Mouse (Mus musculus): ENCODE results near the gene Olfr576. TPM values are rescaled to one million over a fixed set of nuclear protein-coding genes. Genes with fewer than 3 reads are reported as not detected.

Olfr576 gene
- total RNA-seq (2021): not detected

DNA sequence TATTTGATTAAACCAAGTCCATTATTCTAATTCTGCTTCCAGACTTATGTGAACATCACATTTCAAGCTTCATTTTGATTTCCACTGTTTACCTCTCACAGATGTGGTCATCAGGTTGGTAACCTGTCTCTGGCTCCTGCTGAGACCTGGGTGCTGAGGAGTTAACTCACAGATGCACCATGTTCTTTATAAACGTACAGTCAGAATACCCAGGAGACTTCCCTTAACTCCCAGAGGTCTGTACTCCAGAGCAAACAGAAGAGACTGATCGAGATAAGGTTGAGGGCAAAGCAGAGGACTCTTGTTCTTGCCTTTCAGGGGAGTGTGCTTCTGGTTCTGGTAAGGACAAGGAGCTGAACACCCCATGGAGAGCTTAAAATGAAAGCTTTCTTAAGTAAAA lies at the start of gene Olfr576:
Gene Olfr576 (plus strand): TSS at position 301 of the 400 bp plus-strand sequence.
- intact Hi-C loops (cut with DNase I): no loop called here
- no peak for DNase-seq (ENCODE audit: low spot score in 2 of 2)

DNA sequence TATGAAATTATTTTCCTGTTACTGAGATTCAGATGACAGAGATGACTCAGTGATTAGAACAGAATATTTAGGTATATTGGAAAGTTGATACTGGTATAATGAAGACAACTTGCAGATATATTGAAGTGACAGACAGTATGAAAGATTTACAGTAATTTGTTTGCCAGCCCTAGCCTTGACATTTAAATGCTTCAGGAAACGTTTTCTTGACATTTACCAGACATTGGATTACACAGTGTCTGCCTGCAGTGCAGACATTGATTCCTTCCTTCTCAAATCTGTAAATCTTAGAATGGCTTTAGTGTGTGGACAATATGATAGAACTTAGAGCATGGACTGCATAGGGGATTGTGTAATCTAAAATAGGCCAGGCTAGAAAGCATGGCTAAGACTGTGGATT lies 47.2 kb upstream of the Olfr576 start:
- intact Hi-C loops (cut with DNase I): no loop called here
- DNase-seq (ENCODE audit: low spot score in 2 of 2): no peak

DNA sequence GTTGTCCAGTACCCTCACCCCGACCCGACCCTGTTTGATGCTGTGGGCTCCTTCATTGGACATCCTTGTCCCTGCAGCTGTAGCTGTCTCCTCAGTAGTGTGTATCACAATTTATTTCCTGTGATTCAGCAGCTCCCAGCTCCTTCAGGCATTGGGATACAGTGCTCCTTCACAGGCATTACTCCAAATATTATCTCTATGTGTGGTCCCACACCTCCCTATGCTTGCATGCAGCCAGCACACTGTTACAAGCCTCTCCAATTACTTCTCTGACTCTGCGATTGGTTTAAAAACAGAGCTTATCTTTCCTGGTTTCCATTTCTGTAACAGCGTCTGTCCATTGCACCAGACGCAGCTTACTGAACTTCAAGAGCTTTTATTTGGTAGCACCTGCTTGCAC lies 46.1 kb upstream of the Olfr576 start:
- intact Hi-C loops (cut with DNase I): loop anchor here (2.0 kb wide), 1 partner anchor 222 kb away; the partner anchor contains the start of gene Olfr557

DNA sequence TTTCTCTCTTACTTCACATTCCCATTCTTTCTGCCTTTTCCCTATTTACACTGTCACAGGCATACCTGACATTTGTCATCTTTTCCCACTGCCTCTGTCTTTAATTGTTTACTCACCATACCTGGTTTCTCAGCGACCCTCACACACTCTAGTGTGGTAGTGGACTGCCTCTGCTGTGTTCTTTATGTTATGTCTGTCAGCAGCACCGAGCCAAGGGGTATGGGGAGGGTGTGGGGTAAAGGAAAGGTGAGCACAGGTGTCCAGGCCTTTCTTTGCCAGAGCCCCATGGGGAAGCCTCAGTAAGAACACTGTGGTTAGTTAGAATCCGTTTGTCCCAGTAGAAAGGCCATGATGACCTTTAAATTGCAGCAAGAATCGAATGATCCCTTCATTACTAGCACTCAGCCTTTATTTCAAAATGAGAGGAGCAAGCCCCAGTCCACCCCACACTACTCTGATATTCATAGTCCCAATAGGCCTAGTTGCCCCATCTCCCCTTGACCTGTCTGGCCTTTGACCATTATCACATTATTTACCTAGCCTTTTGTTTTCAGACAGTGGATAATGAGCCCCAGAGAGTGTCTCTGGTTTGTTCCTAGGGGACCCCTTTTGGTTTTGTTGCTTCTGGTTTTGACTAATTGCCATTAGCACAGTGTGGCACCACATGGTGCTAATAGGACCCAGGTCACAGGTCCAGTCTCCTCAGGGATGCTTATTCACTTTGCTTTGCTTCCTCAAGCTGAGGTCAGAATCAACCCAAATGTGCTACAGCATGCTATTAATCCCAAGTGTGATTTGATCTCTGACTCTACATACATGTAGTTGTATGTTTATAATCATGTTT lies 45.2 kb upstream of the Olfr576 start, which contains the start of gene Olfr571:
Gene Olfr571 (minus strand): TSS at position 505 of the 844 bp plus-strand sequence.
- intact Hi-C loops (cut with DNase I): loop anchor here (2.0 kb wide), 1 partner anchor 222 kb away; the partner anchor contains the start of gene Olfr557
- no peak for DNase-seq (ENCODE audit: low spot score in 2 of 2)

More for the DNA sequence above, 46.1 kb upstream of the Olfr576 start:
- DNase-seq (ENCODE audit: low spot score in 2 of 2): no peak

DNA sequence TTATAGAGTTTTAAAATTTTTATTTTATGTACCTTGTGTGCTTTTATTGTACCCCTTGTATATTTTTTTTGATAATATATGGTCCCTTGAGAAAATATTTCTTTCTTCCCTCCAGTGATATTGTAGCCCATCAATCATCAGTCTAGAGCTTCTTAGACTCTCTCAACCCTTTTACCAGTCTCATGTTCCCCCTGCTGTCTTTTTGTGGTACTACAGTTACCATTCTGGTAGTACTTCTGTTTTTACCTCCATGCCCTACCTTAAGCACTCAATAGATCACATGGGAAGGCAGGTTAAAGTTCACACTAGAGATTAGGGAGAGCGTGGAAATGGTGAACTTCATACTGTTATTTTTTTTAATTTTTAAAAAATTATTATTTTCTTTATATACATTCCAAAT lies 42.8 kb upstream of the Olfr576 start:
- intact Hi-C loops (cut with DNase I): loop anchor here (2.0 kb wide), 1 partner anchor 407 kb away; no protein-coding TSS in a partner anchor
- peak in 1 of 2 experiments; percentile 38 for DNase-seq (ENCODE audit: low spot score in 2 of 2)

DNA sequence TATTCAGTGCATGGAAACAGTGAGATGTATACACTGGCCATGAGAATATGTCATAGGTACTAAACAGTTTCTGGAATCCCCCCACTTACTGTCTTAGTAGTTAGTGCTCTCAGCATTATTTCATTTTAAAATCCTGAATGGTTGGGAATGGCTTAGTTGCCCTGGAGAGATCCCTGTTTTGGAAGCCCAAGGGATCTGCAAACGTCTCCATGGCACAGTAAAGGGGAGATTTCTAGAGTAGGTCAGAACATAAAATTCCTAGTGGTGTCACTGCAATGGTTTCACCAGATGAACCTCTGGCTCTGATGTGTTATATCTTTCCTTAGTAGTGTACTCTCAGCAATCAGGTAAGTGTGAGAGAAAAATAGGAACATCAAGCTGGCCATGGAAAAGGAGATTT lies 38.4 kb upstream of the Olfr576 start, which contains the start of gene Olfr572:
Gene Olfr572 (plus strand): TSS at position 301 of the 400 bp plus-strand sequence.
- intact Hi-C loops (cut with DNase I): no loop called here

DNA sequence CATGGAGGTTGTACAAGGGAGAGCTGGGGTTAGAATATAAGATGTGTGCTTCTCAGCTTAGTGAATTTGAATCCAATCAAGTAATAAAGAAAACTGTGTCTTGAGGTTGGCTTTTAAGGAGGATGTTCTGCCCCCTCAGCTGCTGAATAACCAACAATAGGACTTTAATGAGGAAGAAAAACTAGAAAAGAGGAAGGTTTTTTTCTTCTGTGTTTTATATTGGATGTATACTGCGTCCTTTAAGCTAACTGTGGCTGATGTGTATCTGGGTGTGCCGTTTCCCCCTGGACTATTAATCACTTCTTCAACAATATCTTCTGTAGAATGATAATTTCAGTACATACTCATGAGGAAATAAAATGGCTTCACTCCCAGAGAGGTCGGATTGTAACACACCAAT lies 35.4 kb upstream of the Olfr576 start:
- no peak for DNase-seq (ENCODE audit: low spot score in 2 of 2)
- intact Hi-C loops (cut with DNase I): no loop called here

More for the DNA sequence above, 38.4 kb upstream of the Olfr576 start, which contains the start of gene Olfr572:
- no peak for DNase-seq (ENCODE audit: low spot score in 2 of 2)

DNA sequence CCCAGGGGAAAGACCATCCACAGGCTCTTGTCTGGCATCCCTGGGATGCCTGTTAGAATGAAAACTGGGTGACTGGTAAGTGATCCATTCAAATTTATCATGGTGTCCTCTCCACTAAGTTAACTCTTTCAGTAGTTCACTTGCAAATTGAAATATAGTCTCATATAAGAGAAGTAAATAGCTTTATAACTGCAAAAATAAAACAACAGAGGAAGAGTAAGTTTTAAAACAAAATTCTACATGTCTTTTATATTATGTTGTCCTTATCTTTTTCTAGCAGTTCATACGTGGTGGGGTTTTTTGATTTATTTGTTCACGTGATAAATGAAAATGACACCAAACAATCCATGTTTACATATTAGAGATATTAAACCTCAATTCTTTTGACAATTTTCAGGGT lies 20.0 kb upstream of the Olfr576 start, which contains the start of gene Olfr573-ps1:
Gene Olfr573-ps1 (minus strand): TSS at position 101 of the 400 bp plus-strand sequence.
- DNase-seq (ENCODE audit: low spot score in 2 of 2): no peak
- intact Hi-C loops (cut with DNase I): no loop called here

DNA sequence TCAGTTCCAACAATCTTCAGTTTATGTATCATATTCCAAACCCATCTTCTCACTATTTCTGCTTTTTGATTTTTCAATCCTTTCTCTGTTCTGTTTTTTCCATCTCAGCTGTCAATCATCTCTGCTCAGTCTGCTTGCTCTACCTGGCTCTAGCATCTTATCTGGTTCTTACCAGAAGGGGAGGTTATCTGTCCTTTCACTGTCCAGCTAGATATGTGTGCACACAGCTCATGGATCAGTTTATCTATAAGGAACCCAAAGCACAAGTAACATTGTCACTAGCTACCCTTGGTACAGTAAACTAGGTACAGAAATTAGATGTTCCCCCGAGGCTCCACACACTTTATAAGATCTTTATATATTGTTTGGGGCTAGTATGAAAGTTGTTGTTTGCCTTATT lies 19.0 kb upstream of the Olfr576 start:
- intact Hi-C loops (cut with DNase I): no loop called here
- no peak for DNase-seq (ENCODE audit: low spot score in 2 of 2)

DNA sequence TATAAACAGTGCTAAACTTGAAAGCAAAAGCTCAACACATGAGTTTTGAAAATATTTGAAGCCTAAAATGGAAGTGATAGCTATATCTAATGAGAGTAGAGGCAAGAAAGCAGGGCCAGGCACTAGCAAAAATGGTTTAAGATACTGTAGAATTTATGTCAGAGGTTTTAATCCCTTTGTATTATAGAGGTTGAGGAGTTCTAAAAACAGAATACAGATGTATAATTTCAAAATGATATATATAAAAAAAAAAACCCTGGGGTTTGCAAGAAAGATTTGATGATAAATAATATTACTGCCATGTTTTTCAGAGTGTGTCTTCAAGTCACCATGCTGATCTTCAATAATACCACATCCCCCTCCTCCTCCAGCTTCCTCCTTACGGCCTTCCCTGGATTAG lies 14.3 kb upstream of the Olfr576 start, which contains the start of gene Olfr574:
Gene Olfr574 (plus strand): TSS at position 301 of the 400 bp plus-strand sequence.
- intact Hi-C loops (cut with DNase I): no loop called here
- DNase-seq (ENCODE audit: low spot score in 2 of 2): no peak

DNA sequence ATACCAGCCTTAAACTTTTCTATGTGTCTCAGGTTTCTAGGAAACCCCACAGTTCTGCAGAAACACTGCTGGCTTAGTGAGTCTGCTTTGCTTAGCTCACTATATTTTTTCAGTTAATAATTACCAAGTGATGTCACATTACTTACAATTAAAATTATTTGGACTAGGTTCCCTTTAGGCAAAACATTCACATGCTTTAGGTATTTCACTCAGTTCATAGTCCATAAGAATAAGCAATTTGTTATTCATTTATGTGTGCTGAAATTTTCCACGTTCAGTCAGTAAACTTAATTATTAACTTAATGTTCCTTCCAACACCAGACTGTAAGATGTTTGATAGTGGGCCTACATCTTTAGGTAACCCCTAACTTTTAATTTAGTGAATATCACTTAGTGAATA lies 11.7 kb upstream of the Olfr576 start:
- DNase-seq (ENCODE audit: low spot score in 2 of 2): no peak
- intact Hi-C loops (cut with DNase I): no loop called here

DNA sequence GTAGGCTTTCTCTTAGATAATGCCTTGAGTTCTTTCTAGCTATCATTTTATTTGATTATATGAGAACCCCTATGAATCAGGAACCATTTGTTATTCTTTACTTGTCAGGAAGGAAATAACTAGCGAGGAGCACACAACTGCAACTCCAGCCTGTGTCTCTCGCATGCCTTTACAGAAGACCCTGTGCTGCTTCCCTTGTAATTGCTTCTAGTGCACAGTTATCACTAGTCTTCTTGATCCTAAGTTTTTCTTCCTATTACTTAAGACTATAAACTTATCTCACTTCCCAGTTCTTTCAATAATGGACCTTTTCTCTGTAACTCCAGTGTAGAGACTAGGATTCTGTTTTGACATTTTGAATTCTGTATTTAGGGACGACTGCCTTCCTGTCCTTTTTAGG lies 4.3 kb upstream of the Olfr576 start:
- intact Hi-C loops (cut with DNase I): no loop called here
- DNase-seq (ENCODE audit: low spot score in 2 of 2): no peak

DNA sequence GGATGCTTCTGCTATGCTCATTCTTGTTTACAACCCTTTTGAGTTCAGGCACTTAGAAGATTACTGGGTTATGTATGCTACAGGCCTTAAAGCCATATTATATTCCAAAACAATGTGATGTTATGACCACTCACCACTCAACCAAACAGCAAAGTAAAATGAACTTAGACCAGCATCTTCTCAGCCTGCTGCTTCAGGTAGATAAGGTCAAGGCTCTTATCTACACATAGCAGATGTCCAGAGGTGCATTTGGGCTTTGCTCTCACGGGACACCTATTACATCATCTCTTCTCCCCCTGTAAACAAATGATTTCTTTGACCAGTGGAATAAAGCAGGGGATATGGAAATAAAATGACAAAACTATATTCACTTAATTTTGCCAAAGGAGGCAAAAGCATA lies 3.9 kb upstream of the Olfr576 start, which contains the start of gene Olfr575:
Gene Olfr575 (minus strand): TSS at position 183 of the 400 bp plus-strand sequence.
- no peak for DNase-seq (ENCODE audit: low spot score in 2 of 2)
- intact Hi-C loops (cut with DNase I): no loop called here

DNA sequence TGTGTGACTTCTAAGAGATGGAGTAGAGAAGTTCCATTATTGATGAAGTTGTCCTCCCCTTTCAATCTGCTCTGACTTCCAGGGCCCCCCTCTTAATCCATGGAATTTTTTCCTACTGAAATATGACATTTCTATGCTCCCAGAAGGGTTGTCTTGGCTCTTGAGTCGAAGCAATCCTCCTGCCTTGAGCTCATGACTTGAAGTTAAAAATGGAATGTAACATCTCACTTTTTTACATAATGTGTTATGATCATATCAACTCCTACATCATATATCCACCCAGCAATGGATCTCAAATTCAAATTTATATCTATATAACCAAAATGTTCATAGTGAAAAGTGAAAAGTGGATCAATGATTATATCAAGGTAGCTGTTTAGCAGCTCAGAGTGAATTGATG lies 11.9 kb downstream of the Olfr576 start:
- DNase-seq (ENCODE audit: low spot score in 2 of 2): peak in 1 of 2 experiments; percentile 42
- intact Hi-C loops (cut with DNase I): no loop called here

DNA sequence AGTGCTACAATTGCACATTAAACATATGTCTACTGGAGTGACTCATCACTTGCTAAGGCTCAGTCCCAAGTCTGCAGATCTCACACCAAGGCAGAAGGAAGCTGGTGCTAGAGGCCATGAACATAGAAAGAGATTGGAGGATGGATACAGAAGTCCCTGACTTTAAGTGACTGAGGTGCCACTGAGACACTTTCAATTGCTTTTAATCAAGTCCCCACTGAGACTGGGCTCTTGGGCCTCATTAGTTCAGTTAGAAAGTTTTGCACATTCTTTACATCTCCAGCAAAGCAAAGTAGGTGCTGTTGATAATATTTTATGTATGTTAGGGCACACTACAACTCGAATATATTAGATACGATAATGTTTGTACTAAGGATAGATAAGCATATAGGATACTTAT lies 13.4 kb downstream of the Olfr576 start, which contains the start of gene Olfr577:
Gene Olfr577 (minus strand): TSS at position 101 of the 400 bp plus-strand sequence.
- peak in 1 of 2 experiments; percentile 12 for DNase-seq (ENCODE audit: low spot score in 2 of 2)
- intact Hi-C loops (cut with DNase I): no loop called here

DNA sequence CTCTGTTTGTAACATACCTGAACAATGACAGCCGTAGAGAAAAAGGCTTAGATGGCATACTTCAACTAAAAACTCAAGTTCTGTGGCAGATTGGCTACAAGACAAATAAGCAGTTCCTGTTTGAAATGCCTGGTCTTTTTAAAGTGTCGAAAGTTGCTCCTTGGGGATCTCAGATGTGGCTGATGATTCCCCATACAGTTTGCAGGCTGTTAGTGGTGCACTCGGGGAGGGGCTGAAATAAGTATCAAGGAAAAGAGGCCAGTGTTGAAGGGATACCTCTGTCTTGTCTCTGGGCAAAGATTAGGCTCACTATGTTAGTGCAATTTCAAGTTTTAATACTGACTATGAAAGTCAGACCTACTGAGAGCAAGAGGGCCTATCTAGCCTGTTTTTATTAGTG lies 26.8 kb downstream of the Olfr576 start, which contains the start of gene Olfr578:
Gene Olfr578 (minus strand): TSS at position 101 of the 400 bp plus-strand sequence.
- no peak for DNase-seq (ENCODE audit: low spot score in 2 of 2)
- intact Hi-C loops (cut with DNase I): no loop called here

Other genes starting within 250 kb of the Olfr576 start
- not detected for gene Olfr33, start 243.6 kb upstream of the Olfr576 start, total RNA-seq (2021)
- not detected for gene Olfr559, start 235.2 kb upstream of the Olfr576 start, total RNA-seq (2021)
- gene Olfr560, start 203.3 kb upstream of the Olfr576 start, total RNA-seq (2021): under 1 TPM in 1 of 2 experiments, not detected in 1; 0.16 TPM
- under 1 TPM; 0.57 to 0.92 TPM for gene Olfr78, start 203.2 kb upstream of the Olfr576 start, total RNA-seq (2021)
- not detected for gene Olfr561, start 191.4 kb upstream of the Olfr576 start, total RNA-seq (2021)
- not detected for gene Olfr564, start 159.2 kb upstream of the Olfr576 start, total RNA-seq (2021)
- gene Olfr566, start 103.9 kb upstream of the Olfr576 start, total RNA-seq (2021): not detected
- gene Olfr568, start 85.5 kb upstream of the Olfr576 start, total RNA-seq (2021): not detected
- not detected for gene Olfr569, start 71.8 kb upstream of the Olfr576 start, total RNA-seq (2021)
- gene Olfr570, start 68.1 kb upstream of the Olfr576 start, total RNA-seq (2021): not detected
- not detected for gene Olfr571, start 45.1 kb upstream of the Olfr576 start, total RNA-seq (2021)
- not detected for gene Olfr572, start 38.3 kb upstream of the Olfr576 start, total RNA-seq (2021)
- not detected for gene Olfr573-ps1, start 20.1 kb upstream of the Olfr576 start, total RNA-seq (2021)
- gene Olfr574, start 14.2 kb upstream of the Olfr576 start, total RNA-seq (2021): not detected
- not detected for gene Olfr575, start 3.9 kb upstream of the Olfr576 start, total RNA-seq (2021)
- not detected for gene Olfr577, start 13.3 kb downstream of the Olfr576 start, total RNA-seq (2021)
- gene Olfr578, start 26.7 kb downstream of the Olfr576 start, total RNA-seq (2021): not detected
- not detected for gene Olfr582, start 75.4 kb downstream of the Olfr576 start, total RNA-seq (2021)
- not detected for gene Olfr583, start 88.6 kb downstream of the Olfr576 start, total RNA-seq (2021)
- not detected for gene Olfr584, start 119.2 kb downstream of the Olfr576 start, total RNA-seq (2021)
- gene Olfr585, start 135.1 kb downstream of the Olfr576 start, total RNA-seq (2021): not detected
- gene Olfr586, start 163.0 kb downstream of the Olfr576 start, total RNA-seq (2021): not detected
- not detected for gene Olfr588-ps1, start 178.2 kb downstream of the Olfr576 start, total RNA-seq (2021)
- gene Olfr589, start 193.7 kb downstream of the Olfr576 start, total RNA-seq (2021): not detected
- not detected for gene Olfr591, start 215.7 kb downstream of the Olfr576 start, total RNA-seq (2021)
- gene Olfr592, start 222.1 kb downstream of the Olfr576 start, total RNA-seq (2021): not detected
- not detected for gene Olfr593, start 249.2 kb downstream of the Olfr576 start, total RNA-seq (2021)